Mouse (Mus musculus) embryonic facial prominence, embryonic 15.5 days (tissue): ENCODE results near the gene Pclo. TPM values are rescaled to one million over a fixed set of nuclear protein-coding genes. Genes with fewer than 3 reads are reported as not detected.

Source experiments
- ATAC-seq: fragments of 200-750 bp; cut with Nextera tagmentation; 2 replicates; pipeline ENCODE4 v1.8.0; 2017; ENCODE audit warnings: low read depth, moderate TSS enrichment; ENCODE audit not compliant: insufficient number of reproducible peaks, low FRiP score, low TSS enrichment
- H3K27ac ChIP-seq: fragments of 300-500 bp; sonication (generic); replicated peaks from 2 replicates; pipeline ENCODE4 v1.5.1; 2015; ENCODE audit warnings: mild to moderate bottlenecking, inconsistent platforms
- H3K27me3 ChIP-seq: fragments of 300-500 bp; sonication (generic); 2 replicates; pipeline ENCODE4 v1.6.1; 2015; ENCODE audit warnings: inconsistent platforms
- H3K36me3 ChIP-seq: fragments of 300-500 bp; sonication (generic); 2 replicates; pipeline ENCODE4 v1.6.1; 2015; ENCODE audit warnings: mild to moderate bottlenecking, inconsistent platforms
- H3K4me1 ChIP-seq: fragments of 300-500 bp; sonication (generic); 2 replicates; pipeline ENCODE4 v1.6.1; 2015; ENCODE audit warnings: inconsistent platforms
- H3K4me2 ChIP-seq: fragments of 300-500 bp; sonication (generic); replicated peaks from 2 replicates; pipeline ENCODE4 v1.6.1; 2015; ENCODE audit warnings: mild to moderate bottlenecking, inconsistent platforms
- H3K4me3 ChIP-seq: fragments of 300-500 bp; sonication (generic); replicated peaks from 2 replicates; pipeline ENCODE4 v1.5.1; 2015; ENCODE audit warnings: mild to moderate bottlenecking, inconsistent platforms
- H3K9ac ChIP-seq: fragments of 300-500 bp; sonication (generic); 2 replicates; pipeline ENCODE4 v1.6.1; 2015; ENCODE audit warnings: inconsistent platforms
- H3K9me3 ChIP-seq: fragments of 300-500 bp; sonication (generic); replicated peaks from 2 replicates; pipeline ENCODE4 v1.6.1; 2016; ENCODE audit warnings: inconsistent platforms
- WGBS: fragments of 180-500 bp; shearing (Covaris S2); methylation state at CpG from one replicate; pipeline ENCODE4 v1.1.7; 2015; 5-methylcytosine and 5-hydroxymethylcytosine counted together
- polyA plus RNA-seq: library from polyadenylated mRNA; unstranded; fragments of >200 nt; fragmentation: Nextera tagmentation; extraction: Ambion mirVana; gene quantifications from 2 replicates; pipeline ENCODE4 v1.2.1, GENCODE M21; 2015

The Pclo gene
- polyA plus RNA-seq, 1 experiment from 2014 or later = 1.1 TPM

- no peak overlapping the region for H3K9ac ChIP-seq
- no peaks in the 10 kb centered on the region for H3K9me3 ChIP-seq
- H3K36me3 ChIP-seq = no peaks in the 10 kb centered on the region
- H3K4me3 ChIP-seq = no peak overlapping the region
- H3K27me3 ChIP-seq = no peaks in the 10 kb centered on the region
- no peaks in the 10 kb centered on the region for H3K4me1 ChIP-seq
- no peak overlapping the region for H3K27ac ChIP-seq
- no peak overlapping the region for H3K4me2 ChIP-seq
- WGBS = 60% methylated on average over 2 of the region's 2 CpGs
- no peak for ATAC-seq
Observed at GRCm38 (mm10) chr5:14691995-14692394, 177.3 kb downstream of the Pclo start.

GRCm38 (mm10) chr5:14696745-14697144, 182.0 kb downstream of the Pclo start:
- H3K4me1 ChIP-seq = no peaks in the 10 kb centered on the region
- no peaks in the 10 kb centered on the region for H3K36me3 ChIP-seq
- H3K27ac ChIP-seq = no peak overlapping the region
- no peak overlapping the region for H3K9ac ChIP-seq
- peak; percentile 57; the same call in 1 of the 2 replicates for ATAC-seq
- no peak overlapping the region for H3K4me3 ChIP-seq
- no peaks in the 10 kb centered on the region for H3K9me3 ChIP-seq
- 79% methylated on average over 2 of the region's 2 CpGs for WGBS
- no peak overlapping the region for H3K4me2 ChIP-seq
- no peaks in the 10 kb centered on the region for H3K27me3 ChIP-seq

- Histone ChIP-seq H3K4me3 (no peak overlapping the region), H3K9me3 (no peaks in the 10 kb centered on the region), H3K36me3 (no peaks in the 10 kb centered on the region), H3K27ac (no peak overlapping the region), H3K27me3 (no peaks in the 10 kb centered on the region), H3K9ac (no peak overlapping the region), H3K4me2 (no peak overlapping the region), H3K4me1 (no peaks in the 10 kb centered on the region)
- no peak for ATAC-seq
Observed at GRCm38 (mm10) chr5:14700900-14701299, 186.2 kb downstream of the Pclo start.

- no peak overlapping the region for H3K4me2 ChIP-seq
- ATAC-seq = no peak
- 54% methylated on average over 2 of the region's 2 CpGs for whole genome bisulfite sequencing
- no peak overlapping the region for H3K27ac ChIP-seq
- no peaks in the 10 kb centered on the region for H3K27me3 ChIP-seq
- H3K9ac ChIP-seq = no peak overlapping the region
- no peaks in the 10 kb centered on the region for H3K9me3 ChIP-seq
- no peaks in the 10 kb centered on the region for H3K4me1 ChIP-seq
- H3K4me3 ChIP-seq = no peak overlapping the region
- no peaks in the 10 kb centered on the region for H3K36me3 ChIP-seq
Observed at GRCm38 (mm10) chr5:14705423-14705822, 190.7 kb downstream of the Pclo start.

GRCm38 (mm10) chr5:14707311-14707710, 192.6 kb downstream of the Pclo start:
- Histone ChIP-seq H3K4me2 (no peak overlapping the region), H3K9me3 (no peaks in the 10 kb centered on the region), H3K4me3 (no peak overlapping the region), H3K9ac (no peak overlapping the region), H3K4me1 (no peaks in the 10 kb centered on the region), H3K27me3 (no peaks in the 10 kb centered on the region), H3K27ac (no peak overlapping the region), H3K36me3 (no peaks in the 10 kb centered on the region)
- no peak for ATAC-seq
- WGBS = 72% methylated on average over 4 of the region's 4 CpGs

GRCm38 (mm10) chr5:14723576-14723975, 208.9 kb downstream of the Pclo start:
- Histone ChIP-seq H3K4me3 (no peak overlapping the region), H3K9ac (no peak overlapping the region), H3K9me3 (no peaks in the 10 kb centered on the region), H3K27ac (no peak overlapping the region), H3K27me3 (no peaks in the 10 kb centered on the region), H3K4me1 (no peaks in the 10 kb centered on the region), H3K4me2 (no peak overlapping the region), H3K36me3 (no peaks in the 10 kb centered on the region)
- 60% methylated on average over 3 of the region's 3 CpGs for WGBS
- ATAC-seq = no peak

GRCm38 (mm10) chr5:14728676-14729253, 214.0 kb downstream of the Pclo start:
- Histone ChIP-seq H3K9ac (no peak overlapping the region), H3K9me3 (no peaks in the 10 kb centered on the region), H3K27me3 (no peaks in the 10 kb centered on the region), H3K36me3 (no peaks in the 10 kb centered on the region), H3K4me3 (no peak overlapping the region), H3K27ac (no peak overlapping the region), H3K4me2 (no peak overlapping the region), H3K4me1 (no peaks in the 10 kb centered on the region)
- ATAC-seq = no peak
- 70% methylated on average over 3 of the region's 3 CpGs for WGBS

GRCm38 (mm10) chr5:14750882-14751281, 236.2 kb downstream of the Pclo start:
- H3K9ac ChIP-seq = no peak overlapping the region
- no peak overlapping the region for H3K27ac ChIP-seq
- no peaks in the 10 kb centered on the region for H3K27me3 ChIP-seq
- H3K4me2 ChIP-seq = no peak overlapping the region
- H3K9me3 ChIP-seq = no peaks in the 10 kb centered on the region
- no peaks in the 10 kb centered on the region for H3K4me1 ChIP-seq
- ATAC-seq = no peak
- no peak overlapping the region for H3K4me3 ChIP-seq
- H3K36me3 ChIP-seq = no peaks in the 10 kb centered on the region

GRCm38 (mm10) chr5:14766686-14767085, 252.0 kb downstream of the Pclo start:
- H3K27ac ChIP-seq = no peak overlapping the region
- ATAC-seq = no peak
- no peak overlapping the region for H3K4me3 ChIP-seq

GRCm38 (mm10) chr5:14782362-14783082, 267.8 kb downstream of the Pclo start:
- 60% methylated on average over 1 of the region's 1 CpGs for WGBS
- Histone ChIP-seq H3K4me3 (no peak overlapping the region), H3K27me3 (no peaks in the 10 kb centered on the region), H3K9ac (no peak overlapping the region), H3K9me3 (no peaks in the 10 kb centered on the region), H3K4me1 (no peaks in the 10 kb centered on the region), H3K36me3 (no peaks in the 10 kb centered on the region), H3K4me2 (no peak overlapping the region), H3K27ac (no peak overlapping the region)
- no peak for ATAC-seq

More at GRCm38 (mm10) chr5:14766686-14767085, 252.0 kb downstream of the Pclo start:
- Histone ChIP-seq H3K36me3 (no peaks in the 10 kb centered on the region), H3K27me3 (no peaks in the 10 kb centered on the region), H3K4me1 (no peaks in the 10 kb centered on the region), H3K9me3 (no peaks in the 10 kb centered on the region), H3K9ac (no peak overlapping the region), H3K4me2 (no peak overlapping the region)
- WGBS = 87% methylated on average over 11 of the region's 11 CpGs

GRCm38 (mm10) chr5:14793891-14794290, 279.2 kb downstream of the Pclo start:
- no peak overlapping the region for H3K4me2 ChIP-seq
- no peak overlapping the region for H3K4me3 ChIP-seq
- H3K9ac ChIP-seq = no peak overlapping the region
- WGBS = 89% methylated on average over 9 of the region's 9 CpGs
- no peaks in the 10 kb centered on the region for H3K27me3 ChIP-seq
- no peaks in the 10 kb centered on the region for H3K36me3 ChIP-seq
- H3K9me3 ChIP-seq = no peaks in the 10 kb centered on the region
- H3K27ac ChIP-seq = no peak overlapping the region
- ATAC-seq = no peak
- no peaks in the 10 kb centered on the region for H3K4me1 ChIP-seq

- Histone ChIP-seq H3K4me2 (no peak overlapping the region), H3K27me3 (no peaks in the 10 kb centered on the region), H3K4me3 (no peak overlapping the region), H3K9ac (no peak overlapping the region), H3K36me3 (no peaks in the 10 kb centered on the region), H3K4me1 (no peaks in the 10 kb centered on the region), H3K9me3 (no peaks in the 10 kb centered on the region), H3K27ac (no peak overlapping the region)
- 3% methylated on average over 6 of the region's 6 CpGs for WGBS
- ATAC-seq = no peak
Observed at GRCm38 (mm10) chr5:14807136-14807535, 292.4 kb downstream of the Pclo start.
